Mouse (Mus musculus) layer of hippocampus, adult 2 months (tissue): Measurements from ENCODE around the gene Plekha1. TPM values are rescaled to one million over a fixed set of nuclear protein-coding genes. Genes with fewer than 3 reads are reported as not detected.
A peak's percentile ranks its signal among the peaks of the same experiment; 100 is the strongest.

ENCODE experiments used
- DNase-seq, 2 experiments: peaks; one replicate each; pipeline ENCODE4 v3.0.0; 2022; ENCODE audit warnings: low spot score in 2 of 2
- H3K27ac ChIP-seq: fragments of 200-600 bp; 2 replicates; pipeline ENCODE4 v1.8.1; 2022
- H3K4me3 ChIP-seq: fragments of 200-600 bp; 2 replicates; pipeline ENCODE4 v1.8.1; 2022; ENCODE audit warnings: mild to moderate bottlenecking
- CTCF ChIP-seq: fragments of 200-600 bp; conservative IDR thresholded peaks from 2 replicates; pipeline ENCODE4 v1.8.1; 2022; ENCODE audit warnings: antibody characterized with exemption, mild to moderate bottlenecking, moderate library complexity
- total RNA-seq, 2 experiments: library from RNA; stranded (reverse); gene quantifications; 2 replicates each; pipeline ENCODE4 v1.2.3; 2021

Plekha1 gene
- total RNA-seq, 2 experiments from 2014 or later: 87.1 to 91.2 TPM

GRCm38 (mm10) chr7:130904571-130905365, 39.2 kb downstream of the Plekha1 start:
- Histone ChIP-seq H3K27ac (no peak overlapping the region), H3K4me3 (no peak overlapping the region)
- no peak for TF ChIP-seq CTCF
- DNase-seq: no peak

GRCm38 (mm10) chr7:130910841-130911240, 45.3 kb downstream of the Plekha1 start:
- no peak for DNase-seq
- 0 out of 2 replicates have a peak overlapping the region, but pooled peaks have one; percentile 14 for H3K27ac ChIP-seq
- TF ChIP-seq CTCF: no peak
- no peak overlapping the region for H3K4me3 ChIP-seq

GRCm38 (mm10) chr7:130914693-130915363, 49.3 kb downstream of the Plekha1 start:
- H3K27ac ChIP-seq: 0 out of 2 replicates have a peak overlapping the region, but pooled peaks have one; percentile 10
- H3K4me3 ChIP-seq: no peak overlapping the region
- TF ChIP-seq CTCF: peak; percentile 88
- DNase-seq: peak in 1 of 2 experiments; percentile 55

- no peak for TF ChIP-seq CTCF
- DNase-seq: peak in 1 of 2 experiments; percentile 57
- H3K4me3 ChIP-seq: no peak overlapping the region
- H3K27ac ChIP-seq: peak overlapping the region; percentile 89
Observed at GRCm38 (mm10) chr7:130918260-130918659, 52.7 kb downstream of the Plekha1 start.

DNA sequence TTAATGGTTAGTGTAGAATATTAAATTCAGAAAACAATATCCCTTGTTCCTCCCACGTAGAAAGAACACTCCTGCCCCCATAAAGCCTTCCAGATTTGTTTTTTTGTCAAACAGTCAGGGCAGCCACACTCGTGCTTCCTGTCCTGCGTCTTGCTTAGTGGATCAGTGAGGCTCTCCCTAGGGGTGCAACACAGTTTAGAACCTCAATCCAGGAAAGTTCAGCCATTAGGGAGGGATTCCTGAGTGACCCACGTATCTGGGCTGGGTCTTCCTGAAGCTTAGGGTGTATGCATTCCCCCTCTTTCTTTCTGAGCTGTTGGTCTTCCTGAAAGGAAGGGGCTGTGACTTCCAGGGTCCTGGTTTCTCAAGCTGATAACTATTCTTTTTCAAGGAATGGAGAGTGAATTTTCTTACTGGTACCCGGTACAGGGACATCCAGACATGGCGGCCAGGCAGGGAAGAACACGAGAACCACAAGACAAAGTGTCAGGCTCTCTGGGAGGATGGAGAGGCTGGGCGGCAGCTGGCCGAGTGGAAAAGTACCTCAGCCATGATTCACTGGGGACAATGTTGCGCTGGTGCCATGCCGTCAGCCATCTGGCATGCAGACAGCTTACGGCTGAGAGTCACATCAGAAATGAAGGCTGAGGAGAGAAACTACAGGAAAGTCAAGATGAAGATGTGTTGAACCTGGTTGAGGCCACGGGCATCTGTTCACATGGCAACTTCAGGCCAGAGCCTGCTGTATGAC, 57.6 kb downstream of the Plekha1 start:
- TF ChIP-seq CTCF: no peak
- peak overlapping the region; percentile 19; the same call in 1 of the 2 replicates for H3K27ac ChIP-seq
- DNase-seq: peak in 1 of 2 experiments; percentile 44
- H3K4me3 ChIP-seq: no peak overlapping the region

- DNase-seq: no peak
- Histone ChIP-seq H3K27ac (no peak overlapping the region), H3K4me3 (no peak overlapping the region)
- peak; percentile 61 for TF ChIP-seq CTCF
Observed at GRCm38 (mm10) chr7:130930401-130930800, 64.8 kb downstream of the Plekha1 start.

GRCm38 (mm10) chr7:130932921-130933320, 67.4 kb downstream of the Plekha1 start:
- no peak for TF ChIP-seq CTCF
- no peak for DNase-seq
- Histone ChIP-seq H3K4me3 (no peak overlapping the region), H3K27ac (no peak overlapping the region)

DNA sequence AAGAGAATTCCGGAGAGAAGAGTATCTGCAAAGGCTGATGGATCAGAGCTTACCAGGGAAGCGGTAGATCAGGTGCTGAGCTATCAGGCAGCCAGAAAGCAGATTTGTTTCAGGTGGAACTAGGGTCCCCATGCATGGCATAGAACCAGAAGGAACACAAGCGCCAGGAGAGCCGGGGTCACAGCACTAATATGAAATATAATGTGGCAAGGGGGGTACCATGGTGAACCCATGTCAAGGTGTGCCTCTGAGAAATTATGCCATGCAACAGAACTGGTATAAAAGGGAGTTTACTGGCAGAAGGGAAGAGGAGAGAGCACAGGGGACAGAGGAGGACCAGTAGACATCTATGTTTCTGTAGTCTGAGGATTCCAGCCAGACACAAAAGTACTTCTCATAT, 69.1 kb downstream of the Plekha1 start:
- no peak for TF ChIP-seq CTCF
- Histone ChIP-seq H3K4me3 (no peak overlapping the region), H3K27ac (peak overlapping the region; percentile 91; the same call in 1 of the 2 replicates)
- DNase-seq: no peak

DNA sequence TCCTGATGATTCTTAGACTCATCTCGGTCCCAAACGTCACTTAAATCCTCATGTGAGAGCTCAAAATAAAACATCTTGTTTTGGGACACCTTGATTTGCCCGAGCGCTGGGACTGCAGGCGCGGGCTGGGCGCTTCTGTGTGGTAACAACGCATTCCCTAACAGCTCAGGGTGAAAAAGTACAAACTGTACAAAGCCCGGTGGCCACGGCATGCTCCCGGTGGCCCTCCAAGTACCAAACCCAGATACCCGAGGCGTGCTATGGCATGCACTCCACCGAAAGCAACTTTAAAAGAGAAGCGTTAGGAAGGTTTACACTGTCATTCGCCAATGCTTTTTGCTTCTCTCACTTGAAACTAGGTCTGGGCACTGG, 69.9 kb downstream of the Plekha1 start:
- Histone ChIP-seq H3K27ac (peak overlapping the region; percentile 91), H3K4me3 (peak overlapping the region; percentile 70)
- DNase-seq: no peak
- TF ChIP-seq CTCF: no peak

GRCm38 (mm10) chr7:130935793-130936471, 70.4 kb downstream of the Plekha1 start, which contains the start of gene Htra1:
Htra1 (plus strand) TSS chr7:130936111.
- no peak for TF ChIP-seq CTCF
- Histone ChIP-seq H3K27ac (peak within 1 kb of the TSS; percentile 91), H3K4me3 (peak within 1 kb of the TSS; percentile 70)
- peak; percentile 83 to 85 for DNase-seq

GRCm38 (mm10) chr7:130936472-130936951, 71.0 kb downstream of the Plekha1 start:
- Histone ChIP-seq H3K4me3 (peak overlapping the region; percentile 70), H3K27ac (peak overlapping the region; percentile 91)
- no peak for DNase-seq
- no peak for TF ChIP-seq CTCF

DNA sequence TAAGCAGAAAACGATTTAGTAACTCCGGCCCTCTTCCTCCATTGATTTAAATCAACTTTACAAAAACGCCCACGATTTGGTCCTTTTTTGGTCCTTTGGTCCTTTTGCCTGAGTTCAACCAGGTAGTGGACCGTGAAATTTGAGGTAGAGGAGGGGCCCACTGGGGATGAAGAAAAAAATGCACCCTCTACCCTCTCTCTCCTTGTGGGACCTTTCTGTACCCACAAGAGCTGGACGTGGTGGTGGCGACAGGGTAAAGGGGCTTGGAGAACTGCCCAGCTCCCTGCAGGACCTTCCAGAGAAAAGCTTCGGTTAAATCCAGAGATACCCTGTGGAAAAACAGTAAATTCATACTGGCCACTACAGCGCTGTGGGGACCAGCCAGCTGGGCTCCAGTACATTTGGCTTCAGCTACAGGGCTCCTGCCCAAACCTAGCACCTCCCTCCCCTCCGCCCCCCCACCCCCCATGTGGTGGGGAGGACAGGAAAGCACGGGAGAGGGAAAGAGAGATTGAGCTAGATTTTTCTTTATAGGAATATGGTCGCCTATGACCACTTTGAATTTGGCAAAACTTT, 71.8 kb downstream of the Plekha1 start:
- H3K4me3 ChIP-seq: peak overlapping the region; percentile 70
- H3K27ac ChIP-seq: peak overlapping the region; percentile 91
- TF ChIP-seq CTCF: 0 out of 2 replicates have a peak, but pooled peaks have one; percentile 6
- DNase-seq: no peak
